Mouse (Mus musculus) heart, embryonic 14.5 days (tissue): ENCODE results near the gene Pigb. TPM values are rescaled to one million over a fixed set of nuclear protein-coding genes. Genes with fewer than 3 reads are reported as not detected.

Experiments
- ATAC-seq: fragments of 200-750 bp; cut with Nextera tagmentation; 2 replicates; pipeline ENCODE4 v1.8.0; 2017; ENCODE audit warnings: low read depth, moderate TSS enrichment; ENCODE audit not compliant: insufficient number of reproducible peaks, insufficient read depth, low FRiP score
- H3K27ac ChIP-seq, 2 experiments: fragments of 200-500 bp in 1 of 2; fragments of 300-500 bp in 1 of 2; sonication (generic) in 1 of 2; replicated peaks in 1 of 2; 2 replicates each; pipeline ENCODE4 v1.5.1; 2012 to 2014; ENCODE audit warnings: low read depth in 2 of 2, low read length in 2 of 2, control low read depth in 1 of 2, mild to moderate bottlenecking in 1 of 2, mixed read lengths in 1 of 2; ENCODE audit not compliant: control insufficient read depth in 1 of 2, insufficient read depth in 1 of 2
- H3K27me3 ChIP-seq: fragments of 300-500 bp; sonication (generic); 2 replicates; pipeline ENCODE4 v1.6.1; 2014; ENCODE audit warnings: mild to moderate bottlenecking, low read length, control low read depth; ENCODE audit not compliant: control insufficient read depth, insufficient read depth
- H3K36me3 ChIP-seq: fragments of 300-500 bp; sonication (generic); 2 replicates; pipeline ENCODE4 v1.6.1; 2014; ENCODE audit warnings: mild to moderate bottlenecking, control low read depth, low read length, mixed read lengths; ENCODE audit not compliant: control insufficient read depth, insufficient read depth
- H3K4me1 ChIP-seq, 2 experiments: fragments of 200-500 bp in 1 of 2; fragments of 300-500 bp in 1 of 2; sonication (generic) in 1 of 2; 2 replicates each; pipeline ENCODE4 v1.6.1; 2012 to 2014; ENCODE audit warnings: low read length in 2 of 2, control low read depth in 1 of 2, mixed read lengths in 1 of 2; ENCODE audit not compliant: control insufficient read depth in 2 of 2, insufficient read depth in 2 of 2
- H3K4me2 ChIP-seq: fragments of 300-500 bp; sonication (generic); 2 replicates; pipeline ENCODE4 v1.6.1; 2014; ENCODE audit warnings: mild to moderate bottlenecking, low read length
- H3K4me3 ChIP-seq, 2 experiments: fragments of 200-500 bp in 1 of 2; fragments of 300-500 bp in 1 of 2; sonication (generic) in 1 of 2; 2 replicates each; pipeline ENCODE4 v1.5.1; 2012 to 2014; ENCODE audit warnings: low read length in 2 of 2, mild to moderate bottlenecking in 2 of 2, control low read depth in 1 of 2, low read depth in 1 of 2, moderate library complexity in 1 of 2; ENCODE audit not compliant: control insufficient read depth in 1 of 2, insufficient read depth in 1 of 2
- H3K9ac ChIP-seq: fragments of 300-500 bp; sonication (generic); 2 replicates; pipeline ENCODE4 v1.6.1; 2014; ENCODE audit warnings: mild to moderate bottlenecking, low read length
- H3K9me3 ChIP-seq: fragments of 300-500 bp; sonication (generic); 2 replicates; pipeline ENCODE4 v1.6.1; 2016; ENCODE audit warnings: low read length, control low read depth; ENCODE audit not compliant: control insufficient read depth
- WGBS: fragments of 180-500 bp; shearing (Covaris S2); extraction: QIAGEN DNeasy Blood & Tissue Kit; methylation state at CpG from one replicate; pipeline ENCODE4 v1.1.7; 2014; 5-methylcytosine and 5-hydroxymethylcytosine counted together
- polyA plus RNA-seq: library from polyadenylated mRNA; unstranded; fragments of >200 nt; fragmentation: Nextera tagmentation; extraction: Ambion mirVana; gene quantifications from 2 replicates; pipeline ENCODE4 v1.2.1, GENCODE M21; 2014

Pigb gene
- polyA plus RNA-seq, 1 experiment from 2014 or later = 9.4 TPM

DNA sequence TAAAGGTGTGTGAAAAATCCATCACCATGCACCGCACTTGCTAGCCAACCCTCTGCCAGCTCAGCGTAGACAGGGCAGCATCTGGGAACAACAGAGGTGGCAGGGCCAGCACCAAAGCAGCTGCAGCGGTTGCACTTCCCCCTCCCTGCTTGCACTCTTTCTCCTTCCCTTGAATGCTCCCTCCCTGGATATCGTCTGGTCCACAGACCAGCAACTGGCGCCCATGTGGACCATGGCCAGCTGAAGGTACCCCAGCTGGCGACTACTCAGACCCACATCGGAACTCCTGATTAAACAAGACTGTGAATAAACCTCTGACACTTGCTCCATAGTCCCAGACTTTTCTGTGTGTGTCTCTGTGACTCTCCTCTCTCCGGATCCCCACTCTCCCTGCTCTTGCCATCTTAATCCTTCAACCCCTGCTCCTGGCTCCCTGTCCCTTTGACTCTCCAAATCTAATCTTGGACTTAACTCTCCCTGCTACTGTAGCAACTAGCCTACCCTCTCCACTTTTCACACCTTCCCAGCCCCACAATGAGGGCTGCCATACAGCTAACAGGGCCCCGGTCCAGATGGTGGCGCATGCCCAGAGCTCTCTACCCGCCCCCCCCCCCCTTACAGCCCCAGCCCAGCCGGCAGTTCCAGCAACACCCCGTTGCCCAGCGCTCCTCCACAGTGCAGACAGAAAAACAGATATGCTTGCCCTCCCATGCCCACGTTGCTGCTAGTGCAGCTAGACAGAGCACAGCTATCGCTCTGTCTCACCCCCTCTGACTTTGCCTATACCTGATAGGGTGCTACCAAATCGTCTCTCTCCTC is 14.2 kb downstream of the Pigb start:
- no peaks in the 10 kb centered on the region for H3K9me3 ChIP-seq
- peak; percentile 76 for ATAC-seq
- peak overlapping the region; percentile 46 for H3K4me2 ChIP-seq
- H3K36me3 ChIP-seq = peaks cover 40% of the 10 kb centered on the region
- H3K4me3 ChIP-seq = 0 out of 4 replicates have a peak overlapping the region, but pooled peaks of 1 of the 2 experiments have one; percentile 3
- peak overlapping the region; percentile 10; the same call in 1 of the 2 replicates for H3K9ac ChIP-seq
- 13% methylated on average over 16 of the region's 17 CpGs for WGBS
- H3K4me1 ChIP-seq = peaks cover 3 to 5% of the 10 kb centered on the region in 2 experiments; a peak in 2 of 4 replicates
- H3K27me3 ChIP-seq = no peaks in the 10 kb centered on the region
- peak overlapping the region; percentile 13 to 61; a peak in 3 of 4 replicates for H3K27ac ChIP-seq

DNA sequence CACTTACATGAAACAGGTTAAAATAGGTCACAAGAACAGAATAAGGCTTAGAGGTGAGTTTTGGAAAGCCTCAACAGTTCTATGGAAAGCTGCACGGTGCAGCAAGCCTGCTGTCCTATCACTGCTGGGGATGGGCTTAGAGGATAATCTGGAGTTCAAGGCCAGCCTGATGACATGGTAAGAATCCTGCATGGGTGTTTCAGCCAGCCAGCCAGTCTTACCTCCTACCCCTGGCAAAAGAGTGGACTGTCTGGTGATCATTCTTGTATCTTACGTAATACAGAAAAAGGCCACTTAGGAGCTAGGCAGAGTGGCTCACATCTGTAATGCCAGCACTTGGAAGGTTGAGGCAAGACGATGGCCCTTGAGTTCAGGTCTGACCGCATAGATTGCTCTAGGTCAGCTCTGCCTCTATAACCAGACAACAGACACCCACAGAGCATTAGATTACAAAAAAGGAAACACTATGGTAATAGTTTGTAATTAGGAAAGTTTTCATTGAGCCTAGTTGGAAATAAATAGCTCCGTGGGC is 19.5 kb downstream of the Pigb start:
- H3K4me1 ChIP-seq = peaks cover under 1 to 1% of the 10 kb centered on the region in 2 experiments; a peak in 2 of 4 replicates
- no peaks in the 10 kb centered on the region for H3K9me3 ChIP-seq
- peaks cover 74% of the 10 kb centered on the region for H3K36me3 ChIP-seq
- H3K9ac ChIP-seq = no peak overlapping the region
- H3K4me2 ChIP-seq = no peak overlapping the region
- H3K4me3 ChIP-seq = no peak overlapping the region
- H3K27ac ChIP-seq = no peak overlapping the region
- 85% methylated on average over 5 of the region's 5 CpGs for WGBS
- H3K27me3 ChIP-seq = no peaks in the 10 kb centered on the region
- ATAC-seq = no peak

DNA sequence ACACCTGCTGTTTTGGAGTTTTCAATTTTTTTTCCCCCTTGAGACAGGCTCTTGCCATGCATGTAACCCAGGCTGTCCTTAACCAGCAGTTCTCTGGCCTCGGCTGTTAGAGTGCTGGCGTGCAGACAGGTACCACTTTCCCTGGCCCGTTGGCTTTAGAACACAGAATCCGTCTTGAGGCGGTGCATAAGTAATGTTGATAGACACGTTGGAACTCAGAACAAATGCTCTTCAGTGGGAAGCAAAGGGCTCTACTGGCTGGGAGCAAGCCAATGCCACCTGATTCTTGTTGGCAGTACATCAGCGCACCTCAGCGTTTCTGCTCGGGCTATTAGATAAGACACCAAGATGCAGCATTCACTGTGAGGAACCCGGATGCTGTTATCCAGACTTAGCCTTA is 20.3 kb downstream of the Pigb start:
- Histone ChIP-seq H3K9ac (no peak overlapping the region), H3K27ac (no peak overlapping the region), H3K4me1 (no peaks in the 10 kb centered on the region), H3K4me3 (no peak overlapping the region), H3K36me3 (peaks cover 82% of the 10 kb centered on the region), H3K9me3 (no peaks in the 10 kb centered on the region), H3K4me2 (no peak overlapping the region), H3K27me3 (no peaks in the 10 kb centered on the region)
- ATAC-seq = no peak
- 86% methylated on average over 10 of the region's 10 CpGs for WGBS

DNA sequence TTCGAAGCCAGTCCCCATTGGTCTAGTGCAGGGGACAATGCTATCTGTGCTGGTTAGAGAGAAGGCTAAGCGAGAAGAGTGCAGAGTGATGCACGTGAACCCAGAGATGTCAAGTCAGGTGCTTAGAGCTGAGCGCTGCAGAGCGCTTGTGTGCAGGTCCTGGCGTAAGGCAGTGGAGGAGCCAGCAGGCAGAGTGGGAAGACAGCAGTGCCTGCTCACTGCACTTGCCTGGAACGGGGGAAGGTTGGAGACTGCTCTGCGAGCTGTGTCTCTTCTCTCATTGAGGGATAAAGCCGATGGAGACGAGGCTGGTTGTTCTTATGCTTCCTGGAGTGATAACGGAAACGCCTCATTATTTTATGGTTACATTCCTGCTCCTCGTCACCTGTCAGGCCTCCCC is 25.5 kb downstream of the Pigb start:
- H3K27ac ChIP-seq = no peak overlapping the region
- H3K9ac ChIP-seq = no peak overlapping the region
- H3K27me3 ChIP-seq = no peaks in the 10 kb centered on the region
- H3K36me3 ChIP-seq = peaks cover 92% of the 10 kb centered on the region
- no peak overlapping the region for H3K4me2 ChIP-seq
- H3K9me3 ChIP-seq = no peaks in the 10 kb centered on the region
- 61% methylated on average over 13 of the region's 13 CpGs for WGBS
- no peak for ATAC-seq
- H3K4me3 ChIP-seq = no peak overlapping the region
- H3K4me1 ChIP-seq = no peaks in the 10 kb centered on the region

DNA sequence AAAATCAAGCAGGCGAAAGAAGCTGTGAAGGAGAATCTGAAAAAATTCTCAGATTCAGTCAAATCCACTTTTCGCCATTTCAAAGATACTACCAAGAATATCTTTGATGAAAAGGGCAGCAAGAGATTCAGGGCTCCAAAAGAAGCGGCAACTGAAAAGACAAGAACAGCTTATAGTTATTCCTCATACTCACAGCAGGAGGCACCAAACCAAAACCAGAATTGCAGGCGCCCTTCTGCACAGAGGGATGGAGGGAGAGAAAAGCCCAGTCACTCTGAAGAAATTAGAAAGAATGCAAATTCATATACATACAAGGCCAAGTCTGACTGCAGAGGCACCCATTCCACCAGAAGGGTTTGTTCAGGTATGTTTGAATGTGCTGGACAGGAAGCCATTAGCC is 27.5 kb downstream of the Pigb start:
- no peak for ATAC-seq
- no peaks in the 10 kb centered on the region for H3K9me3 ChIP-seq
- WGBS = 84% methylated on average over 4 of the region's 4 CpGs
- no peak overlapping the region for H3K27ac ChIP-seq
- H3K36me3 ChIP-seq = peaks cover 77% of the 10 kb centered on the region
- H3K27me3 ChIP-seq = no peaks in the 10 kb centered on the region
- no peak overlapping the region for H3K4me3 ChIP-seq
- H3K4me1 ChIP-seq = no peaks in the 10 kb centered on the region
- H3K4me2 ChIP-seq = no peak overlapping the region
- H3K9ac ChIP-seq = no peak overlapping the region

DNA sequence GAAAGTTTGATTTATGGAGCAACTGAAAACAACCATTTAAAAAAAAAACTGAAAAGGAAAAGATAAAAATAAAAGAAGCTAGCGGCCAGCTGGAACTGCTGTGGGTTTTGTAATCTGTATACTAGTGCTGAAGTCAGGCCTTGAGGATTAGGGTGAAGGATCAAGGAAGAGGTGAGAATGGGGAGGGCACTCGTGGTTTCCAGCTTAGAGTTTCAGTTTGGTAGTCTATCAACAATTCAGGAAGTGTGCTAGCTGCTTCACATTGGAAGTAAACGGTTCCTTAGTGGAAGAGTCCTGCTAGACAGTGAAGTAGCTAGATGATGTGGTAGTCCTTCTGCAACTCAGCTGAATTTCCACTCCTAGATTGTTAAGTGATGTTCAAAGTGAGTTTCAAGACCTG is 31.8 kb downstream of the Pigb start:
- ATAC-seq = no peak
- H3K4me3 ChIP-seq = no peak overlapping the region
- no peak overlapping the region for H3K27ac ChIP-seq
- peaks cover 53% of the 10 kb centered on the region for H3K36me3 ChIP-seq
- H3K27me3 ChIP-seq = no peaks in the 10 kb centered on the region
- H3K4me1 ChIP-seq = no peaks in the 10 kb centered on the region
- no peaks in the 10 kb centered on the region for H3K9me3 ChIP-seq
- no peak overlapping the region for H3K4me2 ChIP-seq
- WGBS = 61% methylated on average over 3 of the region's 3 CpGs
- no peak overlapping the region for H3K9ac ChIP-seq

DNA sequence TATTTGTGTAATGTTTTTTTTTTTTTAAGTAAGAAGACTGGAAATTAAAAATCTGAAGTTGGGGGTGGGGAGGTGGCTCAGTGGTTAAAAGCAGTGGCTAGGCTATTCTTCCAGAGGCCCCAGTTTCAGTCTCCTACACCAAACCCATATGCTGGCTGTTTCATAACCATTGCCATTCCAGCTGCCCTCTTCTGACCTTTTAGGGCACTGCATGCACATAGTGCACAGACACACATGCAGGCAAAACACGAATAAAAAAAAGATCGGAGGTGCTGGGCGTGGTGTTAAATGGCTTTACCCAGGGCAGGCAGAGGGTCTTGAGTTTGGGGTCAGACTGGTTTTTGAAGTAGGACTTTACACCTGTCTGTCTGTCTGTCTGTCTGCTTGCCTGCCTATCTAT is 34.0 kb downstream of the Pigb start:
- H3K4me2 ChIP-seq = no peak overlapping the region
- H3K4me3 ChIP-seq = no peak overlapping the region
- H3K36me3 ChIP-seq = peaks cover 44% of the 10 kb centered on the region
- H3K4me1 ChIP-seq = no peaks in the 10 kb centered on the region
- no peaks in the 10 kb centered on the region for H3K27me3 ChIP-seq
- no peak overlapping the region for H3K27ac ChIP-seq
- 91% methylated on average over 3 of the region's 3 CpGs for WGBS
- no peak overlapping the region for H3K9ac ChIP-seq
- no peak for ATAC-seq
- H3K9me3 ChIP-seq = no peaks in the 10 kb centered on the region
